Mouse (Mus musculus): Measurements from ENCODE around the gene Ddi2.
A peak's percentile ranks its signal among the peaks of the same experiment; 100 is the strongest.

Ddi2 gene

DNA sequence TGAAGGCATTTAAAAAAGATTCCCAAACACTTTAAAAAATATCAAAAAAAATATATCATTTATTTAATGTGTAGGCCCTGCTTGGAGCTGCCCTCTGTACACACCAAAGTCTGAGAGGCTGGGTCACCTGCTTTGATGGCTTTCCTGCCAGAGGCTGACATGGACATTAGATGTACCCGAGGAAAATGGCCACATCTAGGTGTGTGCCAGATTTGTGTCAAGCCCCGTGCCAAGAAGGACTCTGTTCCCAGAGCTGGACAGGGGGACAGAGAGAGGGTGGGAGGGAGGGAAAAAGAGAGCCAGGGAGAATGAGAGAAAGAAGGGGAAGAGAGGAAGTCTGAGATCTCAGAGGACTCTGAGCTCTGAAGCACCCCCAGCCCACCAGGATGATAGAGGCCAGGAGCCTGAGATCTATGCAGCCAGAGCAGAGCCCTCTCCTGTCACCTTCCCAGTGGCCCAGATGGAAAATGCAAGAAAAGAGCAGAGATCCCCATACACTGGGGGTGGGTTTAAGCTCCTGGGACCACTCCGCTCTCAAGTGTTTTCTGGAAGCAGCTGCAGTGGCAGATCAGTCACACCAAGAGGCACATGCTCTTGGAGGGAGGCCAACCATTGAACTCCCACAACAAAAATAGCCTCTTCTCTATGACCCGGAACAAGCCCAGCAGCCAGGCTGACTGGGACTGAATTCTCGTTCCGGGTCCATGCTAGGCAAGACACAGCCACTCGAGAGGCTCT is 79.9 kb downstream of the Ddi2 start:
- H3K27me3 ChIP-seq (ENCODE audit: insufficient read depth, low read length), result no peaks in the 10 kb centered on the region
- peaks cover 26% of the 10 kb centered on the region for H3K4me1 ChIP-seq (replicated peaks; ENCODE audit: low read depth, low read length)
- peaks cover 16% of the 10 kb centered on the region; the same call in 1 of the 2 replicates for H3K36me3 ChIP-seq (ENCODE audit: insufficient read depth, low read length)
- no peak overlapping the region for H3K4me3 ChIP-seq (replicated peaks; ENCODE audit: low read length)
- H3K9me3 ChIP-seq (ENCODE audit: low read length), result peaks cover 6% of the 10 kb centered on the region; the same call in 1 of the 2 replicates
- TF ChIP-seq POU5F1 (IDR thresholded peaks at IDR 0.05; ENCODE audit: borderline replicate concordance, low read length), result no peak
- no peak for TF ChIP-seq NANOG (IDR thresholded peaks at IDR 0.05; ENCODE audit: borderline replicate concordance, low read length)
- no peak for TF ChIP-seq CTCF (conservative IDR thresholded peaks at IDR 0.05; ENCODE audit: low read length)

GRCm38 (mm10) chr4:141641961-141642811 is 81.0 kb downstream of the Ddi2 start:
- H3K27me3 ChIP-seq (ENCODE audit: insufficient read depth, low read length), result no peaks in the 10 kb centered on the region
- H3K4me1 ChIP-seq (replicated peaks; ENCODE audit: low read depth, low read length), result peaks cover 26% of the 10 kb centered on the region
- H3K36me3 ChIP-seq (ENCODE audit: insufficient read depth, low read length), result peaks cover 16% of the 10 kb centered on the region; the same call in 1 of the 2 replicates
- H3K9me3 ChIP-seq (ENCODE audit: low read length), result peaks cover 6% of the 10 kb centered on the region; the same call in 1 of the 2 replicates
- no peak for TF ChIP-seq NANOG (IDR thresholded peaks at IDR 0.05; ENCODE audit: borderline replicate concordance, low read length)
- no peak for TF ChIP-seq POU5F1 (IDR thresholded peaks at IDR 0.05; ENCODE audit: borderline replicate concordance, low read length)
- no peak for TF ChIP-seq CTCF (conservative IDR thresholded peaks at IDR 0.05; ENCODE audit: low read length)
- H3K4me3 ChIP-seq (replicated peaks; ENCODE audit: low read length), result peak overlapping the region; percentile 68

DNA sequence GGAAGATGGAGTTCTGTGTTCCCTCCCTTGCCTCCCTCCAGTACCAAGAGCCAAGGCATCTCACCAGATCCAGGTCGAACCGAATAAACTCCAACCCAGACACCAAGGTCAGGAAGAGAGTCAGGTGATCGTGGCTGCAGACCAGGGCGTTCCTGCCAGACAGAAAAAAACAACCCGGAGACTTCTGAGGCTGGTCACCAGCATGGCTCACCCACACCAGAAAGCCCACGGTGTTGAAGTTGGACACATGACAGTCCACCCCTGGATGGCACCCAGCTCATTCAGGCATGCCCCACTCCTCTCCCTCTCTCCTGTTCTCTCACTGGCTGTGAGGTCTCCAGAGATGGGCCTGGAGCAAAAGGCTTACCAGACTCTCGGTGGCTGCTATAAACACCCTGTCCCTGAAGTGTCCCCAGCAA is 81.9 kb downstream of the Ddi2 start:
- TF ChIP-seq POU5F1 (IDR thresholded peaks at IDR 0.05; ENCODE audit: borderline replicate concordance, low read length) (no peak), NANOG (IDR thresholded peaks at IDR 0.05; ENCODE audit: borderline replicate concordance, low read length) (no peak), CTCF (conservative IDR thresholded peaks at IDR 0.05; ENCODE audit: low read length) (no peak)
- Histone ChIP-seq H3K9me3 (ENCODE audit: low read length) (peaks cover 6% of the 10 kb centered on the region; the same call in 1 of the 2 replicates), H3K4me1 (replicated peaks; ENCODE audit: low read depth, low read length) (peaks cover 27% of the 10 kb centered on the region), H3K4me3 (replicated peaks; ENCODE audit: low read length) (0 out of 2 replicates have a peak overlapping the region, but pooled peaks have one; percentile 10), H3K27me3 (ENCODE audit: insufficient read depth, low read length) (no peaks in the 10 kb centered on the region), H3K36me3 (ENCODE audit: insufficient read depth, low read length) (peaks cover 16% of the 10 kb centered on the region; the same call in 1 of the 2 replicates)

GRCm38 (mm10) chr4:141639474-141639873 is 83.7 kb downstream of the Ddi2 start:
- Histone ChIP-seq H3K9me3 (ENCODE audit: low read length) (peaks cover 6% of the 10 kb centered on the region; the same call in 1 of the 2 replicates), H3K4me1 (replicated peaks; ENCODE audit: low read depth, low read length) (peaks cover 34% of the 10 kb centered on the region), H3K27me3 (ENCODE audit: insufficient read depth, low read length) (no peaks in the 10 kb centered on the region), H3K36me3 (ENCODE audit: insufficient read depth, low read length) (peaks cover 16% of the 10 kb centered on the region; the same call in 1 of the 2 replicates), H3K4me3 (replicated peaks; ENCODE audit: low read length) (no peak overlapping the region)
- TF ChIP-seq POU5F1 (IDR thresholded peaks at IDR 0.05; ENCODE audit: borderline replicate concordance, low read length) (no peak), NANOG (IDR thresholded peaks at IDR 0.05; ENCODE audit: borderline replicate concordance, low read length) (no peak), CTCF (conservative IDR thresholded peaks at IDR 0.05; ENCODE audit: low read length) (0 out of 2 replicates have a peak, but pooled peaks have one; percentile 5)

DNA sequence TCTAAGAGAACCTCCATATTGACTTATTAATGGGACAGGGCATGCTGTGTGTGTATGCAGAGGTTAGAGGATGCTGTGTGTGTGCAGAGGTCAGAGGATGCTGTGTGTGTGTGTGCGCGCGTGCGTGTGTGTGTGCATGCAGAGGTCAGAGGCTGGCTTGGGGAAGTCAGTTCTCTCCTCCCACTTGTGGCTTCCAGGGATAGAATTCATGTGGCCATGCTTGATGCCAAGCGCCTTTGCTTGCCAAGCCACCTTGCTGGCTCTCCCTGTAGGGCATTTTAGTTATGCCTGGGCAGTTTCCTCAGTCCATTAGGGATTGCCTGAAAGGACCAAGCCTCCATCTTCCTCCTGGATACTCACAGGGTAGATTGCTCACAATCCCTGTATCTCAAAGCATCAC is 86.5 kb downstream of the Ddi2 start:
- Histone ChIP-seq H3K36me3 (ENCODE audit: insufficient read depth, low read length) (peaks cover 30% of the 10 kb centered on the region), H3K4me3 (replicated peaks; ENCODE audit: low read length) (no peak overlapping the region), H3K27me3 (ENCODE audit: insufficient read depth, low read length) (no peaks in the 10 kb centered on the region), H3K4me1 (replicated peaks; ENCODE audit: low read depth, low read length) (peaks cover 23% of the 10 kb centered on the region), H3K9me3 (ENCODE audit: low read length) (peaks cover 6% of the 10 kb centered on the region; the same call in 1 of the 2 replicates)
- no peak for TF ChIP-seq NANOG (IDR thresholded peaks at IDR 0.05; ENCODE audit: borderline replicate concordance, low read length)
- no peak for TF ChIP-seq CTCF (conservative IDR thresholded peaks at IDR 0.05; ENCODE audit: low read length)
- TF ChIP-seq POU5F1 (IDR thresholded peaks at IDR 0.05; ENCODE audit: borderline replicate concordance, low read length), result no peak

- no peaks in the 10 kb centered on the region for H3K27me3 ChIP-seq (ENCODE audit: insufficient read depth, low read length)
- peaks cover 6% of the 10 kb centered on the region; the same call in 1 of the 2 replicates for H3K9me3 ChIP-seq (ENCODE audit: low read length)
- H3K36me3 ChIP-seq (ENCODE audit: insufficient read depth, low read length), result peaks cover 30% of the 10 kb centered on the region
- no peak for TF ChIP-seq POU5F1 (IDR thresholded peaks at IDR 0.05; ENCODE audit: borderline replicate concordance, low read length)
- TF ChIP-seq CTCF (conservative IDR thresholded peaks at IDR 0.05; ENCODE audit: low read length), result no peak
- no peak for TF ChIP-seq NANOG (IDR thresholded peaks at IDR 0.05; ENCODE audit: borderline replicate concordance, low read length)
- no peak overlapping the region for H3K4me3 ChIP-seq (replicated peaks; ENCODE audit: low read length)
- peaks cover 23% of the 10 kb centered on the region for H3K4me1 ChIP-seq (replicated peaks; ENCODE audit: low read depth, low read length)
Observed at GRCm38 (mm10) chr4:141635991-141636390, 87.2 kb downstream of the Ddi2 start.

DNA sequence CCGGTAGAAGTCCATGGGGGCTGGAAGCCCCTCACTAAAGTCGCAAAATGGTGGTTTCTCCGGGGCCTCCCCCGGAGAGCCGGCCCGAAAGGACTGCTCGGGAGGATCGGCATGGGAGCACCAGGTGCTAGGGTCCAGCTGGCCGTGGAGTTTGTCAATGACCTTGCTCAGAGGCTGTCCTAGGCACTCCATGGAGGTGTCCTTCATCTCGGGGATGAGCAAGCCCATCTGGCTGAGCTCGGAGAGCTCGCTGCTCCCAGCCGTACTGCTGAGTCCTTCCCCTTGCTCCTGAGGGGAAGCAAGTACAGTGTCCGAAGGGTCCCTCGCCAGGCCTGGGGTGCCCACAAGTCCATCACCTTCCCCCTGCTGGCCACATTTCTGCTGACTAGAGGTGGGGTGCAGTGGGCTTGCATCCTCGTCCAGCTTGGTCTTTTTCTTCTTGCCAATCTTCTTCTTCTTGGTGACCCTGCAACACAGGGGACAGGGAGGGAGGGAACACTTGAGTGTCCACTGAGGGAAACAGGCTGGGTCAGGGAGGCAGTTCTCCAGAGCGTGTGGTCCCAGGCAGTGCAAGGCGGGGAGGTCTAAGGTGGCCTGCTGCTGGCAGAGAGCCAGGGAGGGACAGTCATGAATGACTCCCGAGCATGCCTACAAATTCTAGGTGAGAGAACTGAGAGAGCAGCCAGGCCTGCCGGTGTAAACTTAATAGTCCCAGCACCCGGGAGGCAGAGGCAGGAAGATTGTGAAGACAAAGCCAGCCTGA is 90.9 kb downstream of the Ddi2 start:
- no peak overlapping the region for H3K4me3 ChIP-seq (replicated peaks; ENCODE audit: low read length)
- no peaks in the 10 kb centered on the region for H3K9me3 ChIP-seq (ENCODE audit: low read length)
- TF ChIP-seq CTCF (conservative IDR thresholded peaks at IDR 0.05; ENCODE audit: low read length), result no peak
- TF ChIP-seq NANOG (IDR thresholded peaks at IDR 0.05; ENCODE audit: borderline replicate concordance, low read length), result no peak
- no peak for TF ChIP-seq POU5F1 (IDR thresholded peaks at IDR 0.05; ENCODE audit: borderline replicate concordance, low read length)
- H3K27me3 ChIP-seq (ENCODE audit: insufficient read depth, low read length), result no peaks in the 10 kb centered on the region
- H3K4me1 ChIP-seq (replicated peaks; ENCODE audit: low read depth, low read length), result peaks cover 50% of the 10 kb centered on the region
- H3K36me3 ChIP-seq (ENCODE audit: insufficient read depth, low read length), result peaks cover 32% of the 10 kb centered on the region

Data from E14TG2a.4 (cell line).